Mouse (Mus musculus) adrenal gland, adult 18-20 months (tissue): ENCODE results near the gene Ngly1. TPM values are rescaled to one million over a fixed set of nuclear protein-coding genes. Genes with fewer than 3 reads are reported as not detected.
"Not testable (repeated sequence)": the region's sequence is repeated elsewhere in the genome, so short reads cannot be mapped to it uniquely, and the experiment has no call there.

Experiments
- DNase-seq, 2 experiments: peaks; one replicate each; pipeline ENCODE4 v3.0.0; 2021 to 2022; ENCODE audit warnings: low spot score in 2 of 2
- total RNA-seq, 2 experiments: library from RNA; stranded (reverse); gene quantifications; 1 replicate in 1 of 2; 2 replicates in 1 of 2; pipeline ENCODE4 v1.2.3; 2021

The Ngly1 gene
- total RNA-seq, 2 experiments from 2014 or later = 44.1 to 44.8 TPM

- DNase-seq = no peak
Measured at GRCm38 (mm10) chr14:16255745-16256144, 6.7 kb downstream of the Ngly1 start.

GRCm38 (mm10) chr14:16256209-16256608 lies 7.1 kb downstream of the Ngly1 start:
- DNase-seq = no peak

GRCm38 (mm10) chr14:16260541-16260940 lies 11.5 kb downstream of the Ngly1 start:
- no peak for DNase-seq

GRCm38 (mm10) chr14:16261869-16262268 lies 12.8 kb downstream of the Ngly1 start:
- no peak for DNase-seq

- no peak for DNase-seq
Measured at GRCm38 (mm10) chr14:16267028-16267427, 17.9 kb downstream of the Ngly1 start.

GRCm38 (mm10) chr14:16269776-16270175 lies 20.7 kb downstream of the Ngly1 start:
- no peak for DNase-seq

- no peak for DNase-seq
Measured at GRCm38 (mm10) chr14:16273677-16274076, 24.6 kb downstream of the Ngly1 start.

- no peak for DNase-seq
Measured at GRCm38 (mm10) chr14:16279196-16279595, 30.1 kb downstream of the Ngly1 start.

GRCm38 (mm10) chr14:16283966-16284365 lies 34.9 kb downstream of the Ngly1 start:
- DNase-seq = no peak

GRCm38 (mm10) chr14:16292371-16292770 lies 43.3 kb downstream of the Ngly1 start:
- DNase-seq = no peak

- no peak for DNase-seq
Measured at GRCm38 (mm10) chr14:16293015-16293414, 43.9 kb downstream of the Ngly1 start.

- DNase-seq = no peak
Measured at GRCm38 (mm10) chr14:16293921-16294320, 44.8 kb downstream of the Ngly1 start.

- DNase-seq = no peak
Measured at GRCm38 (mm10) chr14:16296816-16297468, 47.9 kb downstream of the Ngly1 start.

GRCm38 (mm10) chr14:16301735-16302134 lies 52.7 kb downstream of the Ngly1 start:
- no peak for DNase-seq

GRCm38 (mm10) chr14:16302688-16303087 lies 53.6 kb downstream of the Ngly1 start:
- no peak for DNase-seq

- no peak for DNase-seq
Measured at GRCm38 (mm10) chr14:16310791-16311190, 61.7 kb downstream of the Ngly1 start.

- DNase-seq = no peak
Measured at GRCm38 (mm10) chr14:16312599-16312998, 63.5 kb downstream of the Ngly1 start.

- DNase-seq = not testable (repeated sequence)
Measured at GRCm38 (mm10) chr14:16313073-16313472, 64.0 kb downstream of the Ngly1 start.

- no peak for DNase-seq
Measured at GRCm38 (mm10) chr14:16313936-16314521, 64.9 kb downstream of the Ngly1 start.

- DNase-seq = no peak
Measured at GRCm38 (mm10) chr14:16314842-16315241, 65.8 kb downstream of the Ngly1 start.

GRCm38 (mm10) chr14:16316715-16317114 lies 67.6 kb downstream of the Ngly1 start:
- DNase-seq = no peak

GRCm38 (mm10) chr14:16319818-16320217 lies 70.7 kb downstream of the Ngly1 start:
- no peak for DNase-seq

GRCm38 (mm10) chr14:16324394-16324793 lies 75.3 kb downstream of the Ngly1 start:
- DNase-seq = no peak
